Mouse (Mus musculus) embryo, embryonic 9.5 days (tissue): ENCODE data around the gene Hs6st3.
"Not testable (repeated sequence)": the region's sequence is repeated elsewhere in the genome, so short reads cannot be mapped to it uniquely, and the experiment has no call there.

Source experiments
- DNase-seq: peaks from one replicate; pipeline ENCODE4 v3.0.0-alpha.2; 2017; ENCODE audit errors: extremely low spot score

Hs6st3 gene

DNA sequence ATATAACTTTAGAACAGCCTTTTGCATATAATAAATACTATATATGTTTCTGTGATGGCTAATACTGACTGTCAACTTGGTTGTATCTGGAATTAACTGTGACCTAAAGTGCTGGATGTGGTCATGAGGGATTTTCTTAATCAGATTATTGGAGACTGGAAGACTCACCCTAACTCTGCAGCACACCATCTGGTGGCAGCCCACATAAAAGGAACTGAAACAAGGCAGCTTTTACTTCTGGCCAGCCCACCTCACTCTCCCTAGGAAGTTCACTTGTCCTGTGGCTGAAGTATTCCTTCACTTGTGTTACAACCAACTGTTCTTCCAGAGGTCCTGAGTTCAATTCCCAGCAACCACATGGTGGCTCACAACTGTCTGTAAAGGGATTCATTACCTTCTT lies 313.5 kb downstream of the Hs6st3 start:
- DNase-seq: no peak

DNA sequence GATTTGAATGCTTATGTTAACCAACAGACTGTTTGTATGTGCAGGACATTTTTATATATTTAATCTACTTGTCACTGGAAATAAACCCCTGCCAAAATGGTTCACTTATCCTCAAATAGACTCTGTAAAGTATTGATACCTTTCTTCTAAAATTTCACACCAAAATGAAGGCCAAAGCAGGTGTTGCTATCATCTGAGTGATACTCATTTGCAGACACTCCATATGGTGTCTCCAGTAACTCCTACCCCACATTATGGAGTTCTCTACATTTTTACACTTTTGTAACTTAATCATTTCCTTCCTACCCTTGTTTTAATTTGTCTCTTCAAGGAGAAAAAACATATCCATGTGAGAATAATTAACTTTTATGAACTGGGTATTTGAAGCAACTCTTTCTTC lies 314.2 kb downstream of the Hs6st3 start:
- DNase-seq: no peak

DNA sequence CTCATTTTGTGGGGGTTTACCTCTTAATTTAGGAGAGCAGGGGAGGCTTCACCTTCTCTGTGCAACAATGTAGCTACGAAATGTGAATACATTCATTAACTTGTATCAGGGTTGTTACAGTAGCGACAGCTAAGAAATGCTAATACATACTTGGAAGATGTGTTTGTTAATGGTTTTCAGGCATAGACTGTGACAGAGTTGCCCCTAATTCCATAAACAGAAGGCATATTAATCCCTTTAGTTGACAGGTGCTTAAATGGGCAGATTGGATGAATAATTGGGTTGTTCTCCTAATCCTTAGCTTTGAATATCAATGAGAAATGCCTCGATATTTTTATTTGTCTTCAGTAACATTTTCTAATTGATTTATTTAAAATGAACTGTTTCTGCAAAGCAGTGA lies 314.7 kb downstream of the Hs6st3 start:
- DNase-seq: no peak

DNA sequence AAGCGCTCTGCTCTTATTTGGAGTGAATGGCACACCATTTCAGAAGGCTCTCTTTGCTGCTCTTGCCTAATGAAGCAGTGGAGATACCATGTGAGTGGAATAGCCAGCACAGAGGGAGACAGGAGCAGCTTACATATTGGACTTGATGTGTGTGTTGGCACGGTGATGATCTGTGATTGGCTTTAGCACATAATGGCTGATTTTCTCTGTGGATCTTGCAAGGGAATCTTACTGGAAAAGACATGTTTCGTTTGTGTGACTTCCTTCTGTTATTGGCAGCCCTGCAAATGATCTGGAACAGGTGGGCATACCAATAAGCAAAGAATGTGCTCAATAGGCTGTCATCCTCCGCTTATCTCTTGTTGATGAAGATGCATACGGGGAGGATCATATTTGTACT lies 326.2 kb downstream of the Hs6st3 start:
- DNase-seq: no peak

DNA sequence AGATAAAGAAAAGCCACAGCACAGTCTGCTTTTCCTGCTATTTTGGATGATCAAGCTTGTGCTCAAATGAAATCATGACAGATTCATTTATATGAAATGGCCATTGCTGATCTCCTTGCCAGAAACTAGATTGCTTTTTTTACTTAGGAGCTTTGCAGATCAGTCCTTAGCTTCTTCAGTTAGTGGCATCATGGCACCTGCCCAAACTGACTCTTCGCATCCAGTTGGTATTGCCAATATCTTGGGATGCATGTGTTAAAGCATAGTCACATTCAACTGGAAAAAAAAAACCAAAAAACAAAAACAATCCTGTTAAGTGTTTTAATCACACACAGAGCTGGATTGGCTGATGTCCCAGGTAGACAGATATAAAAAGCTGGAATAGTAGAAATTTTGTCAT lies 326.7 kb downstream of the Hs6st3 start:
- DNase-seq: no peak

DNA sequence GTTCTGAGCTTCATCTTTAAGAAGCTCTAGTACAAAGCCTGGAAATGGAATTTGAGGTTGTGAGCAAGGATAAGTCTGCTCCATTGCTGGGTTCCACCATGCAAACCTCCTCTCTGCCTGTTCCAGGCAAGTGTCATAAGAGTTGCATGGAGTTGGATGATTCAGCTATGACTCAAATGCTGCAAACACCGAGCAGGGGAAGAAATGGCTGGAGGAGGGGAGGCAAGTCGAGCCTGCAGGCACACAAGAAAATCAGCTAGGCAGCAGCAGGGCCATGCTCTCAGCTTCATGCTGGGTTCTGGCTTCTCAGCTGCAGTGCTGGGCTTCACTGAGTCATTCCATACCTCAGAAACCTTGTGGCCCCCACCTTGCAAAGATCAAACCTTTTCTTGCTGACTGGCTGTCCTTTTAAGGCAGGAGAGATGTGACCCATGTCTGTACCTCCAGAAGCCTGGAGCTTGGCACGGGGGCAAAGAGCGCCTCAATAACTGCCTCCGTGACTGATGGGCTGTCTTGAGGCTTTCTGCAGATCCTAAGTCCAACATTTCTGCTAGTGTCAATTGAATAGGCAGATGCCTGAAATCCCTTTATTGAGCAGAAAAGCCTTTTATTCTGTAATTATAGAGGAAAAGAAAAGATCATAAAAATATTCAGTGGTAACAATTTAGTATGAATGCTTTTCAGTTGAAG lies 328.9 kb downstream of the Hs6st3 start:
- no peak for DNase-seq

DNA sequence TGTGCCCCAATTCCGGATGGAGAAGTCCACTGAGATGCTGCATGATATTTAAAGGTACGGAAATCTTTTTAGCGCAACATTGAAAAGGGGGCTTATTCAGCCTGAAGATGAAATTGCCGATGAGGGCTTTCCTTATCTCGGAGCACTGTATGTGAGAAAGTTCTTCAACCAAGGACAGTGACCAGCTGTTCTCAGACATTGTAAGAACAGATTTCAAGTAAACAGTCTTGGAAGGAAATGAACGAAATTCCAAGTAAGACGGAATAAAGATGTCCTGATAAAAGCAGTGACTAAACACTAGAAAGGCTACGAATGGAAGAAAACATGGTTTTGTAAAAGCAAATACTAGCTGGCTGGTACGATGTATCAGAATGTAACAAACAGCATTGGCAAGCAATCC lies 338.4 kb downstream of the Hs6st3 start:
- DNase-seq: no peak

DNA sequence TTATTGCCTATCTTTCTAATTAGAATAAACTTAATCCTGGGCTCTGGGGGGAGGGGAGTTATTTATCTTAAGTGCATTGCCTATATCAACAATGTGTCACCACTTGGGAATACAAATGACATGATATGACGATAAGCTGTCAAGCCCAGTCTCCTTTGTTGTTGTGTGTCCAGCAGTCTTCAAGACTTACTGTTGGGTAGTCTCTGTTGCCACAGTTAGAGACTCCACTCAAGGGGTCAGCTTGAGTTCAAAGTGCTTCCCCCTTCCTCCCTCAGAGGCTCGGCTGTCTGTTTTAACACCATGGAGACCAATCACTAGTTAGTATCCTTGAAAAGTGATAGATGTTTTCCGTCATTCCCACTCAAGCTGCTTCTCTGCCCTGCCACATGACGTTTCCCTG lies 339.7 kb downstream of the Hs6st3 start:
- no peak for DNase-seq

DNA sequence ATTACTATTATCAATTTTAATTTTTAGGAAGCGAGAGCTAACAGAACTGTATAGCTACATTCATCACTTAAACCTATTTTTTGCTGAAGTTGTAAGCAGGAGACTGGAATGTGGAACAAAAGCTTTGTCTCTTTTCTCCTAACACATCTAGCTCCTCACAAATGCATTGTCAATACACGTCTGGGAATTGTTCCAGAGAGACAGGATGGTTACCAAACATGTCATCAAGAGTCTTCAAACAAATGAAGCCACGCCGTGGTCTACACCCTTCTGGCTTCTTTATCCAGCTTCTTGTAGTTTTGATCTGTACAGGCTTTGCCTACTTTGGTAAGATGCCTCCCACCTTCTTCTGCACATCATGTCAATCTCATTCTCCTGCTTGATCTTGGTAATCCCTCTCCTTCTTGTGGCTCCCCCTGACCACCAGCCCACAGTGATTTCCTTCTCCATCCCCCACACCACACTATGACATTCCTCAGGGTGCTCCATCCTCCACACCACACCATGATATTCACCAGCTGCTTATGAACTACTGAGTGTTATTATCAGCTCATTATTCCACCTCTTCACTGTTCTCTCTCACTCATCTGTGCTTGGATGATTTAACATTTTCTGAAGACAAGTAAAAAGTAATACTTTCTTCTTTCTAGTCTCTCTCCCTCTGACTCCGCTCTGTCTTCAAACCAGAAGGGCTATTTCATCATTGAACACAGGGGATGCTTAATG lies 351.0 kb downstream of the Hs6st3 start:
- no peak for DNase-seq

DNA sequence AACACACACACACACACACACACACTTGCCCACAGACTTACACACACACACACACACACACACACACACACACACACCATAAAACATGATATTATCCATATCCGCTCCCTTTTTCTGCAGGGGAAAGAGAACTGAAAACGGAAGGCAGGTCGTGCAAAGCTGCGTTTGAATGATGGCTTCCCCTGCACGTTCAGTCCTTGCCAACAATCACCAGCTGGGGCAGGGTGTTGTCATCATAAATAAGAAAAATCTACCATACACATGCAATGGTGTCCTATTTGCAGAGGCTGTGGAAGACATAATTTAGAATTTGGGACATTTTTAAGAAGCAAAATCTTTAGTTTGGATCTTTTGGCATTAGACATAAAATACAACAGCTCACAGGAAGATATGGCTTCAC lies 382.5 kb downstream of the Hs6st3 start:
- DNase-seq: no peak

DNA sequence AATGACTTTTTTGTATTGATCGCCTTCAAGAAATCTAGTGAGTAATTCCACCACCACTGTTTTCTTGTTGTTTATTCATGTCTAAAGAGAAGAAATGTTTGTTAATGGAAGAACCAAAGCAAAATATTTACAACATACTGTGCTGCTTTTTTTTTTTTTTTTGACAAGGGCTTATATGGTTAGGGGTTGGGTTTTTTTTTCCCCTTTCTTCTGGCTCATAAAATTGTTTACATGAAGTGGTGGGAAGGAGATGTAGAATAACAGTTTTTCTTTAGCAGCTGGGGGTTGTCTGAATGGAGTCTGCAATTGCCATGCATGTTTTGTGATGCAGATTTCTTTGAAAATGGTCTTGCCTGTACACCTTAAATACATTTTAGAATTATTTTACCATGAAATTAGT lies 382.9 kb downstream of the Hs6st3 start:
- DNase-seq: no peak

DNA sequence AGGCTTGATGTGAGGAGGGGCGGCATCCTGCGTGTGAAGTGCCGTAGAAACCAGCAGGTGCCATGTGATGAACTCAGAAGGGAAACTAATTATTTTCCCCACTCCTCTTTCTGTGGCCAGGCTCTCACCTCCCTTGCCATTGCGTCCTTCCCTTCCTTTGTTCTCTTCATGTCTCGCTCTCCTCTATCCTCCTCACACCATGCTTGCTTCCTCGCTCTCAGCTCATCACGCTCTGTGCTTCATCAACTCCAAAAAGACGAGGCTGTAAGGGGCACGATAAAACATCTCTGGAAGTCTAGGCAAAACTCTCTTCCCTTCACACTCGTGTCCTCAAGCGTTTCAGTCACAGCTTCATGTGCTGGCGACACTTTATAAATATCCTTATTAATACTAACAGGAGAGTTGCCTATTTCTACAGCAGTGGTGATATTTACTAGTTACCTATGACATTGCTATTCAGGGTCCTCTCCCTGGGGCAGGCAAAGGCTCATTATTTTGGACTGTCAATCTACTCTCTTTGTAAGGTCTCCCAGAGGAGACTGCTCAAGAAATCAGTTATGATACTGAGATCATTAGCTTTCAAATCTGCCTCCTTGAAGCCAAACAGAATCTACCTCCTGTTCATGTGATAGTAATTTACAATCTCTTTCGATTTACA lies 394.9 kb downstream of the Hs6st3 start:
- DNase-seq: no peak

DNA sequence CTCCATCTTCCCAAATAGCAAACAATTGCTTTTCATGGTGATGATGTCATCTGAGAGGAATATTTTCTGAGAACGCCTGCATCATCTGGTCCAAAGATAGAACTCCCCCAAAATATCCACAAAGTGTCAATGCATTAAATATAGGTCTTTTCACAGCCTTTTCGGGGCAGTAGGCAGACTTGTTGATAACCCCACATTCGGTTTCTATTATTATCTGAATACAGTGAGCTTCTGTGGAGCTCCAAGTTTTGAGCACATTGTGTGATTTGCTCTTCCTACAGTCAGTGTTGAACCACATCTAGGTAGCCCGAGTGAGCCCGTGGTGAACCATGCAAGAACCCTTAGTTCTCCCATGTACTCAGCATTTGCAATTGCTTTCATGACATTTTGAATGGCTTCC lies 402.4 kb downstream of the Hs6st3 start:
- no peak for DNase-seq

DNA sequence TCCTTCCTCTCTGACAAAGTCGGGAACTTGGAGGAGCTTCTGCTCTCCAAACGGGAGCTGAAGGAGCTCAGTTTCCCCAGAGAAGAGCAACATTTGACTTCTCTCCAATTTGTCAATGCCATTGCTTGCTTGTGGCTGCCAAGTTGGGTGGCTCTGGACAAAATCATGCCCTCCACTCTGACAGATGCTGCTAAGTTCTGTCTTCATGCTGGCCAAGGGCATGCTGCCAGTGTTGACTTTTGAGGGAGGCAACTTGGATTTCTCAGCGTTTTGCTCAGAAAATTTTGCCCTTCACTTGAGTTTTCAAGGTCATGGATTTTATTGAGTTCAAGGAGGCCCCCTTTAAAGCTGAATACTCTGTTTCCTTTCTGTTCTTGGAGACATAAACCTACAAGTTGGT lies 406.5 kb downstream of the Hs6st3 start:
- no peak for DNase-seq

DNA sequence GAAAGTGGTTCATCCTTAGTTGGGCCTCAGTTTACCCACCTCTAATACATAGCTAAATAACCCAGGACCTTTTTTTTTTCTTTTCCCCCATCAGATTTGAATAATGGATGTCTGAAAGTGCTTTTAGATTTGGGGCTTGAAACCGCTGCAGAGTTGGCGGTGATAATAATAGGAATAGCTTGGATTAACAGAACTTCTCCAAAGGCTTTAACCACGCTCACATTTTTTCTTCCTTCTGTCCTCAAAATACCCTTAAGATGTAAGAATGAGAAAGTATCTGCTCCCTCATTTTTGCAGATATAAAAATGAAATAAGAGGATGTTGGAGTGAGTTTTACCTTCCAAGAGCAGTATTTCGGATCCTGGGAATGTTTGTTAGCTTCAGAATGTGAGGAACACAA lies 420.2 kb downstream of the Hs6st3 start:
- DNase-seq: no peak

DNA sequence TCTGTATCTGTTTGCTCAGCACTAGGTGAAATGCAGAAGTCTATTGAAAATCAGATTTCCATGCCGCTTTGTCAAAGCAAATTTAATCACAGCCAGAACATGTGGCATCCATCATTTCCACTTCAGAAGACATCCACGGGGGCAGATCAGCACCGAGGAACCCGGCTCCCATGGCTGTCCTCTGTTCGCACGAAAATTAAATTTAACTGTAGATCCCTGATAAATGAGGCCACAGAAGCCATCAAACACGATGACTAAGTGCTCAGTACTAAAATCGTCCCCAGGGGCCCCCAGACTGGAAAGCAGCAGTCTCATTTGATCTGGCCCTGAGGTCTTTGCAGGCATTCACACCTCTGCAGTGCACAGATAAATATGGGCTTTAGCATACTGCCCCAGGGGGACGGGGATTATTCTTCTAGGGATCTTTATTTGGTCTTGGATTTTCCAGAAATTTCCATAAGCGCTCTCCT lies 443.9 kb downstream of the Hs6st3 start:
- no peak for DNase-seq

DNA sequence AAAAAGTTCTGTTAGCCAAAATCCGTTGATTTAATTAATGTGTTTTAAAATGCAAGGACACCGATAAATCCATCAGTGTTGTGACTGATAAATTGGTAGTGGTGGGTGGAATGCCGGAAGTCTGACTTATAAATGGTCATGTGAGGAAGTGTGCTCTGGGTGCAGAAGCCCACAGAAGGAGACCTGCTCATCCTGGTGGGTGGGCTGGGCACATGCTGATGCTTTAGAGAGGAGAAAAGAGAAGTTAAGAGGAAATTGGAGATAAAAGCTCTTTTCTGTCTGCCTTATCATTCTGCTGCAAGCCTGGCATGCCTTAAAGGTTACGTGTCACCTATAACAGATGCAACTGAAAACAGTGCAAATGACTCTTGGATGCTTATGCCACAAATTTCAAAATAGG lies 446.9 kb downstream of the Hs6st3 start:
- DNase-seq: no peak

DNA sequence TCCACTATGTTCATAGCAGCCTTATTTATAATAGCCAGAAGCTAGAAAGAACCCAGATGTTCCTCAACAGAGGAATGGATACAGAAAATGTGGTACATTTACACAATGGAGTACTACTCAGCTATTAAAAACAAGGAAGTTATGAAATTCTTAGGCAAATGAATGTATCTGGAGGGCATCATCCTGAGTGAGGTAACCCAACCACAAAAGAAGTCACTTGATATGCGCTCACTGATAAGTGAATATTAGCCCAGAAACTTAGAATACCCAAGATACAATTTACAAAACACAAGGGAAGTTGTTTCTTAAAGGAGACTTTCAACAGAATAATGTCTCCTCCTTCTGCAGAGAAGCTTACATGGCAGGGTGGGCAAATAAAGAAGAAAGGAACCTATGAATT lies 449.2 kb downstream of the Hs6st3 start:
- DNase-seq: not testable (repeated sequence)

DNA sequence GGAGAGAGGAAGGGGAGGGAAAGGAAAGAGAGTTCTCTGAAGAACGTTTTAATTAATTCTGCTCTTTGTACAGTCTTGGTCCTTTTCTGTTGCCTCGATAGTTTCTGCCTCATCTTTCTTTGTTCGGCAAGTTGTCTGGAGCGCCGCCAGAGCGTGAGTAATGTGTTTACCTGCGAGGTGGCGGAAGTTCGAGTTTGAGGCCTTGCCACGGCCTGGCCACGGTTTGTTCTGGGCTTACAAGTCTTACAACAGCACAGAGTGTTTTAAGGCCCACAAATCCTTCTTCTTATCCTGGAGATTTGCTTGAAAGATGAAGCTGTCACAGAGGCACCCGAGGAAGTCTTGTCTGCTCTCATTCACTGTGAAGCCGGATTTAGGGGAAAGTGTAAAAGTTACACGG lies 466.2 kb downstream of the Hs6st3 start:
- DNase-seq: no peak

DNA sequence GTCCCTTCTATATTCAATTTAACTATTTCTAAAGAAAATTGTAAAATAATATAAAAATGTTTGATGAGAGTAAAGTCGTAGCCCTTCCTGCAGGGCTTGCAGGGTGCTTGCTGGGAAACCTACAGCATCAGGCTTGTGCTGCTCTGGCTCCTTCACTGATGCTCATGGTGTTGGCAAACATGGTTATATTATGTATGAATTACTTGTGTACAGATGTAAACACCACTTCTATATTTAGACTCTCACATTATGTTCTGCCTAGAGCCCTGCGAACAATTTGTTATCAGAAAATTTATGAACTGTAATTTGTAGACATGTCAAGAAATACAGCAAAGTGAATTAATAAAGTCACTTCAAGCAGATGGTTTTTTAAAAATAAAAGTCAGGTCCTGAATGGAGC lies 474.7 kb downstream of the Hs6st3 start:
- DNase-seq: no peak

DNA sequence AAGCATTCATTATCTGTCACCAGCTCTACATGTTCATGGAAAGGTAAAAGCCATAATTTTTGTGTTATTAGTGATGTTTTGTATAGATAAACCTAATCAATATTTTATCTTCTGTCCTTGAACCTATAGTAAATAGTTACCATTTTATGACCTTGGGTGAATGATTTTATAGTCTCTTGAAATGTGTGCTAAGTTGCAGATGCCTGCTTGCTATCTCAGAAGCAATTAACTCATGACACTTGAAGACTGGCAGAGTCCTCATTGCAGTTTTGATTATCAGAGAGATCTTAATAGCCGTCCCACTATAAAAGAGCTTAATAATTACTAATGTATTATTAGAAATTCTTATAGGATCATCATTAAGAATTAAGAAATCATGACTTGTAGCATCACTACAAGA lies 491.0 kb downstream of the Hs6st3 start:
- DNase-seq: no peak

DNA sequence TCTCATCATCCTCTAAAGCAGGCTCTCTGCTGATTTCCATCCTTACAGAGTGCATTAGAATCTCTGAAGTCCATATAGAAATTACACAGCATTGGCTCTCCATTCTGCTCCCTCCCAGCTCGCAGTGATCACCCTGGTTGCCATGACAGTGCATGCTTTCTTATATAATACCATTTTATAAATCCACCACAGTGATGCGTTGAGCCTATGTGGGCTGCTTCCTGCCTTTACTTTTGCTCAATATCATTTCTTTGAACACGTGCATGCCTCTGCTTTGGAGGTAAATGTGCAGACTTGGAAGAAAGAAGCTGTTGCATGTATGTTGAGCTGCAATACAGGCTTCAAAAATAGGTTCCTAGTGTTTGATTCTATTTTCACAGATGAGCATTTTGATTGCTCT lies 494.9 kb downstream of the Hs6st3 start:
- DNase-seq: no peak

DNA sequence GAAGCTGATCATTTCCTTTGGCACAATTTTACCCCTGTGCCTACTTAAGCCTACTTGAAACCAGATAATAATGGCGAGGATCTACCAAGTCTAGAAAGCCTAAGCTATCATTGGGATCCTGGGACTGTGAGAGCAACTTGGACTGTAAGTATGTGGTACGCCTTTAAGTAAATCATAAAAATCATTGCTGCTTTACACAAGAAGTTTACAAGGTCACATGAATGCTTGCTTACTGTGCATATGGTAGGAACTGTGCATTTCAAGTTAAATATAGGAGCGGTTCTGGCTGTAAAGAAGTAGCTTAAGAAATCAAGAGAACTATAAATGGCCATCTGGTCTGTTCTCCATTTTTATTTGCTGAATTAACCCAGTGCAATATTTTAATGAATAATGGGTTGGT lies 495.5 kb downstream of the Hs6st3 start:
- DNase-seq: no peak
